Mouse (Mus musculus): ENCODE results near the gene Nrip1. TPM values are rescaled to one million over a fixed set of nuclear protein-coding genes. Genes with fewer than 3 reads are reported as not detected.

Gene Nrip1
- 9.9 TPM for polyA plus RNA-seq (2014; fragmentation: Illumina TruSeq; extraction: RNeasy Lipid Tissue Mini Kit (QIAGEN cat#74804); ENCODE audit: low read depth, low replicate concordance)

DNA sequence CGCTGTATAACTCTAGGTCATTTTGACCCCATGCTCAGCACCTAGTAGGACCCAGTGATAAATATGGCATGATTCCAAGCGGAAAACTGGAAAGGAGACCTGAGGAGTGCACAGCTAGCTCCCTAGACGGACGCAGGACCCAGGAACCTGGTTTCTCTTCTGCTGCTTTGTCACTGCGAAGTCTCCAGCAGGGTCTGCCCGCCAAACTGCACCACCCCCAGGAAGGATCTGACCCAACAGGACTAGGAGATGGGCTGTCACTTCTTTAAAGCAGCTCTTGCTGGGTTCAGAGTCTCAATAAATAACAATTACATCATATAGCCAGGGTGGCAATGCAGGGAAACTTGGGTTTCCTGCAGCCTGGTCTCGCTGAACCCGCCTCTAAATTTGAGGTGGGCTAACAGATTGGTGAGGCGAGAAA is at the start of gene Nrip1:
Gene Nrip1, minus strand, starts transcription at position 157 of the 421 bp plus-strand sequence.

